Comparison of ENCODE assay signal across 16 mouse cellular contexts in the genomic region with DNA sequence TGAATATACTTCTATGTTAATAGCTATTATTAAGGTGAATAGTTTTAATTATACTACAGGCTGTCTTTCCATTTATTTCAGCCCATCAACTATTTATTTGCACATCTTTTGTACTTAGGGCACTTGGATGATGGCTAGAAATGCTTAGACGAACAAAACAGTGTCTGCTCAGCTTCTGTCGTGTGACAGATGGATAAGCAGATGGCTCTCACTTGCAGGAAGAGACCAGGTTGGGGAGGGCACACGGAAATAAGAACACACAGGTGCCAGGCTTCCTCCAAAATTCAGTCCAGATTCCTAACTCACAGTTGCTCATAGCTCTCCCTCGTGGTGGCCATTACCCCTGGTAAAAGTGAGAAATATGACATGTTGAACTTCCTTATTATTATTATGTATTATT.
DNase-seq lines count a peak whose midpoint lies in the region; ATAC-seq and TF ChIP-seq lines count a peak whose summit lies in the region.
"Had no signal": no experiment of that assay in that cellular context is flagged by ENCODE, and none has a peak within 500 bp of the region (broad histone marks: within the 10 kb centered on the region; RNA-seq: fewer than 3 reads in every experiment).

No protein-coding gene starts in this region.

- no peak for TF ChIP-seq CTCF in hindbrain, postnatal 0 days (IDR thresholded peaks at IDR 0.05; ENCODE audit: low read depth)
- no peak for TF ChIP-seq CTCF in brain, embryonic 14.5 days (IDR thresholded peaks at IDR 0.05; ENCODE audit: borderline replicate concordance, extremely low read depth, insufficient read depth, insufficient read length)
- no peak; the same call in 1 of the 2 replicates for TF ChIP-seq CTCF in cerebellum, adult 2 months (IDR thresholded peaks at IDR 0.05; ENCODE audit: borderline replicate concordance, insufficient read depth, low read depth, low read length)
- no peak for TF ChIP-seq CTCF in stomach, postnatal 0 days (IDR thresholded peaks at IDR 0.05; ENCODE audit: low read depth)

- H3K4me1 ChIP-seq in hindbrain, postnatal 0 days (ENCODE audit: insufficient read depth, low read length) = no peaks in the 10 kb centered on the region
- no peaks in the 10 kb centered on the region for H3K4me1 ChIP-seq in hindbrain, embryonic 10.5 days (replicated peaks)
- H3K4me1 ChIP-seq in cerebellum, adult 2 months (ENCODE audit: control insufficient read depth, insufficient read depth, low read length) = peaks cover 23% of the 10 kb centered on the region
- no peaks in the 10 kb centered on the region for H3K4me1 ChIP-seq in stomach, postnatal 0 days (replicated peaks; ENCODE audit: control insufficient read depth, insufficient read depth)
- H3K4me1 ChIP-seq: embryonic facial prominence, embryonic 15.5 days; kidney, embryonic 15.5 days; neural tube, embryonic 15.5 days had no signal

- no peaks in the 10 kb centered on the region for H3K27me3 ChIP-seq in hindbrain, postnatal 0 days (ENCODE audit: insufficient read depth, low read length)
- no peaks in the 10 kb centered on the region for H3K27me3 ChIP-seq in hindbrain, embryonic 10.5 days (ENCODE audit: insufficient read depth, poor library complexity, severe bottlenecking)
- no peaks in the 10 kb centered on the region for H3K27me3 ChIP-seq in cerebellum, adult 2 months (ENCODE audit: control insufficient read depth, insufficient read depth, low read length)
- no peaks in the 10 kb centered on the region for H3K27me3 ChIP-seq in stomach, postnatal 0 days (ENCODE audit: control insufficient read depth, insufficient read depth, low read length)
- H3K27me3 ChIP-seq: embryonic facial prominence, embryonic 15.5 days; kidney, embryonic 15.5 days; neural tube, embryonic 15.5 days had no signal

- WGBS in hindbrain, postnatal 0 days = 54% methylated on average over 4 of the region's 4 CpGs
- 80% methylated on average over 4 of the region's 4 CpGs for WGBS in hindbrain, embryonic 10.5 days
- 6% methylated on average over 4 of the region's 4 CpGs for WGBS in cerebellum, adult 2 months
- WGBS in stomach, postnatal 0 days = 68% methylated on average over 4 of the region's 4 CpGs

- H3K9ac ChIP-seq in hindbrain, postnatal 0 days (replicated peaks; ENCODE audit: low read length) = no peak overlapping the region
- H3K9ac ChIP-seq in stomach, postnatal 0 days (ENCODE audit: low read length) = no peak overlapping the region
- H3K9ac ChIP-seq: embryonic facial prominence, embryonic 15.5 days; kidney, embryonic 15.5 days; neural tube, embryonic 15.5 days had no signal

- DNase-seq in hindbrain, postnatal 0 days (ENCODE audit: low spot score) = peak; percentile 58
- DNase-seq in hindbrain, embryonic 10.5 days (ENCODE audit: low spot score) = no peak
- peak; percentile 79 for DNase-seq in brain, embryonic 14.5 days (ENCODE audit: low read depth)
- peak; percentile 85 to 97 for DNase-seq in cerebellum, adult 2 months
- DNase-seq in layer of hippocampus, adult 18-20 months (ENCODE audit: low spot score in 2 of 2) = peak; percentile 11 to 44
- no peak for DNase-seq in lung, postnatal 36 days
- DNase-seq in stomach, postnatal 0 days (ENCODE audit: low spot score) = no peak
- DNase-seq: adrenal gland, postnatal 36 days; heart, adult 18-20 months; heart, postnatal 14 days; liver; lung, adult 2 months had no signal

- H3K4me3 ChIP-seq in hindbrain, postnatal 0 days (ENCODE audit: low read length) = no peak overlapping the region
- H3K4me3 ChIP-seq in hindbrain, embryonic 10.5 days = no peak overlapping the region
- no peak overlapping the region for H3K4me3 ChIP-seq in cerebellum, adult 2 months (replicated peaks; ENCODE audit: insufficient read depth, low read depth, low read length)
- H3K4me3 ChIP-seq in stomach, postnatal 0 days (ENCODE audit: low read depth, low read length) = no peak overlapping the region
- H3K4me3 ChIP-seq: embryonic facial prominence, embryonic 15.5 days; kidney, embryonic 15.5 days; left cerebral cortex, adult 2 months; neural tube, embryonic 15.5 days had no signal

- 0 out of 2 replicates have a peak, but pooled peaks have one; percentile 47 for ATAC-seq in hindbrain, postnatal 0 days
- ATAC-seq in stomach, postnatal 0 days (ENCODE audit: low FRiP score, low TSS enrichment) = no peak

- TF ChIP-seq EP300 in stomach, postnatal 0 days (optimal IDR thresholded peaks at IDR 0.05) = no peak

- no peak for TF ChIP-seq POLR2A in brain, embryonic 14.5 days (IDR thresholded peaks at IDR 0.05; ENCODE audit: borderline replicate concordance, extremely low read depth, insufficient read depth, insufficient read length, poor library complexity, severe bottlenecking)
- 0 out of 2 replicates have a peak, but pooled peaks have one; percentile 13 for TF ChIP-seq POLR2A in cerebellum, adult 2 months (IDR thresholded peaks at IDR 0.05; ENCODE audit: borderline replicate concordance, insufficient read depth, low read length)

- H3K4me2 ChIP-seq in hindbrain, postnatal 0 days (ENCODE audit: low read depth, low read length) = no peak overlapping the region
- H3K4me2 ChIP-seq in stomach, postnatal 0 days (replicated peaks; ENCODE audit: low read depth) = no peak overlapping the region
- H3K4me2 ChIP-seq: embryonic facial prominence, embryonic 15.5 days; kidney, embryonic 15.5 days; neural tube, embryonic 15.5 days had no signal

- no peaks in the 10 kb centered on the region for H3K9me3 ChIP-seq in hindbrain, postnatal 0 days (ENCODE audit: low read length)
- H3K9me3 ChIP-seq in hindbrain, embryonic 10.5 days = no peaks in the 10 kb centered on the region
- no peaks in the 10 kb centered on the region for H3K9me3 ChIP-seq in stomach, postnatal 0 days (ENCODE audit: control insufficient read depth, low read length)
- H3K9me3 ChIP-seq: embryonic facial prominence, embryonic 15.5 days; kidney, embryonic 15.5 days; neural tube, embryonic 15.5 days had no signal

- H3K36me3 ChIP-seq in hindbrain, postnatal 0 days (ENCODE audit: insufficient read depth, low read length) = no peaks in the 10 kb centered on the region
- H3K36me3 ChIP-seq in hindbrain, embryonic 10.5 days = no peaks in the 10 kb centered on the region
- H3K36me3 ChIP-seq in stomach, postnatal 0 days (ENCODE audit: control insufficient read depth, insufficient read depth, low read length) = no peaks in the 10 kb centered on the region
- H3K36me3 ChIP-seq: embryonic facial prominence, embryonic 15.5 days; kidney, embryonic 15.5 days; neural tube, embryonic 15.5 days had no signal

- H3K27ac ChIP-seq in hindbrain, postnatal 0 days = no peak overlapping the region
- H3K27ac ChIP-seq in hindbrain, embryonic 10.5 days = no peak overlapping the region
- no peak overlapping the region for H3K27ac ChIP-seq in cerebellum, adult 2 months (ENCODE audit: insufficient read depth, low read length)
- H3K27ac ChIP-seq in stomach, postnatal 0 days (replicated peaks) = no peak overlapping the region
- H3K27ac ChIP-seq: embryonic facial prominence, embryonic 15.5 days; kidney, embryonic 15.5 days; left cerebral cortex, adult 2 months; neural tube, embryonic 15.5 days had no signal

Comparison
In these comparisons a context has a peak if more than half of its experiments do, and no peak if none do; other contexts are left out.
1. DNase-seq: peak in hindbrain, postnatal 0 days (single experiment), brain, embryonic 14.5 days (single experiment), cerebellum, adult 2 months (2 of 2) and layer of hippocampus, adult 18-20 months (2 of 2); none in hindbrain, embryonic 10.5 days (single experiment), lung, postnatal 36 days (single experiment) and stomach, postnatal 0 days (single experiment).